Mouse (Mus musculus) forebrain, embryonic 16.5 days (tissue): Measurements from ENCODE around the gene Zwint. TPM values are rescaled to one million over a fixed set of nuclear protein-coding genes. Genes with fewer than 3 reads are reported as not detected.

Experiments used
- ATAC-seq: fragments of 200-750 bp; cut with Nextera tagmentation; 2 replicates; pipeline ENCODE4 v1.8.0; 2017; ENCODE audit warnings: mild to moderate bottlenecking, moderate library complexity
- H3K27ac ChIP-seq: fragments of 300-500 bp; sonication (generic); 2 replicates; pipeline ENCODE4 v1.5.1; 2014; ENCODE audit warnings: low read length, control low read depth
- H3K27me3 ChIP-seq: fragments of 300-500 bp; sonication (generic); replicated peaks from 2 replicates; pipeline ENCODE4 v1.6.1; 2014; ENCODE audit warnings: low read length; ENCODE audit not compliant: control insufficient read depth, insufficient read depth
- H3K36me3 ChIP-seq: fragments of 300-500 bp; sonication (generic); 2 replicates; pipeline ENCODE4 v1.6.1; 2014; ENCODE audit not compliant: control insufficient read depth, insufficient read depth
- H3K4me1 ChIP-seq: fragments of 300-500 bp; sonication (generic); replicated peaks from 2 replicates; pipeline ENCODE4 v1.6.1; 2014; ENCODE audit warnings: low read length; ENCODE audit not compliant: control insufficient read depth, insufficient read depth
- H3K4me2 ChIP-seq: fragments of 300-500 bp; sonication (generic); 2 replicates; pipeline ENCODE4 v1.6.1; 2014; ENCODE audit warnings: mild to moderate bottlenecking, low read length, control low read depth
- H3K4me3 ChIP-seq: fragments of 300-500 bp; sonication (generic); replicated peaks from 2 replicates; pipeline ENCODE4 v1.5.1; 2014; ENCODE audit warnings: mild to moderate bottlenecking, low read length, control low read depth
- H3K9ac ChIP-seq: fragments of 300-500 bp; sonication (generic); replicated peaks from 2 replicates; pipeline ENCODE4 v1.6.1; 2014; ENCODE audit warnings: low read depth, low read length, control low read depth
- H3K9me3 ChIP-seq: fragments of 300-500 bp; sonication (generic); 2 replicates; pipeline ENCODE4 v1.6.1; 2016; ENCODE audit warnings: low read length; ENCODE audit not compliant: control insufficient read depth
- WGBS: fragments of 180-500 bp; shearing (Covaris S2); extraction: QIAGEN DNeasy Blood & Tissue Kit; methylation state at CpG from one replicate; pipeline ENCODE4 v1.1.7; 2014; 5-methylcytosine and 5-hydroxymethylcytosine counted together
- polyA plus RNA-seq: library from polyadenylated mRNA; unstranded; fragments of >200 nt; fragmentation: Nextera tagmentation; extraction: Ambion mirVana; gene quantifications from 2 replicates; pipeline ENCODE4 v1.2.1, GENCODE M21; 2015

Zwint gene
- 525 and 618 TPM in 2 replicates for polyA plus RNA-seq

- Histone ChIP-seq H3K27me3 (no peaks in the 10 kb centered on the region), H3K36me3 (peaks cover 24% of the 10 kb centered on the region), H3K4me2 (peak within 1 kb of the TSS; percentile 81), H3K9ac (peak within 1 kb of the TSS; percentile 73), H3K4me1 (peaks cover 23% of the 10 kb centered on the region), H3K27ac (peak within 1 kb of the TSS; percentile 91), H3K9me3 (no peaks in the 10 kb centered on the region), H3K4me3 (peak within 1 kb of the TSS; percentile 78)
- ATAC-seq: peak; percentile 98
- 2% methylated on average over 36 of the region's 36 CpGs for WGBS
Observed at GRCm38 (mm10) chr10:72654270-72655016, at the start of gene Zwint. Gene Zwint, plus strand, starts transcription at chr10:72654845.

DNA sequence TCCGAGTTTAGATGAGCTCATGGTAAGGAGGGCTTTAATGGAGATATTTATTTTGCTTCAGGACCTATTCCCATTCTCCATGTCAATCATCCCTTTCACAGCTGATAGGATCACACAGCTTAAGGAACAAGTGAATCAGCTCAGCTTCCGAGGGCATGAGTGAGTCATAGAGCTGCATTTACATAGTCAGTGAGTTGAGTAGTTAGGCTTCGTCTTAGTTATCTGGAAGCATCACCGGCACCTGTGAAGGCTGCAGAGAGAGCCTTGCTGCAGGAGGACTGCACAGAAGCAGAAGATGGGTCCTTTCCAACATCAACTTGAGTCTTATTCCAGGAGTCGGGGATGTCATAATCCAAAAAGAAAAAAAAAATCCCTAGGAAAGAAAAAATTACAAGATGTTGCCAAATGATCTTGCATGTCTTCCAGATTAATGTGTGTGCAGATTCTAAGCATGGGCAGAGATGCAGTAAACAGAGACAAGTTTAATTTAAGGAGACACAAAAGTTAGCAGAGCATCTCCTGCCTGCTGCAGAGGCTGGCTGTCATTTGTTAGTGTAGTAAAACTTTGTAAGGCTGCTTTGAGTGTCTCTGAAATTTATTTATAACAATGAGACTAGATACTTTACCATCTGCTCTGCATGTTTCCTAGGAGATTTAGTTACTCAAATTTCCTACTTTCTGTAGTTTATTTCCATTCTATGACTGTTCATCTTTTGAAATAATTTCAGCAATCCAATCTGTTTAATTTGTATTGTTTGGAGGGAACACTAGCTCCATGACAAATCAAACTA, 41.3 kb upstream of the Zwint start:
- Histone ChIP-seq H3K4me3 (no peak overlapping the region), H3K36me3 (no peaks in the 10 kb centered on the region), H3K4me1 (no peaks in the 10 kb centered on the region), H3K4me2 (no peak overlapping the region), H3K27ac (no peak overlapping the region), H3K9me3 (no peaks in the 10 kb centered on the region), H3K27me3 (no peaks in the 10 kb centered on the region), H3K9ac (no peak overlapping the region)
- ATAC-seq: no peak
- 78% methylated on average over 5 of the region's 5 CpGs for WGBS

DNA sequence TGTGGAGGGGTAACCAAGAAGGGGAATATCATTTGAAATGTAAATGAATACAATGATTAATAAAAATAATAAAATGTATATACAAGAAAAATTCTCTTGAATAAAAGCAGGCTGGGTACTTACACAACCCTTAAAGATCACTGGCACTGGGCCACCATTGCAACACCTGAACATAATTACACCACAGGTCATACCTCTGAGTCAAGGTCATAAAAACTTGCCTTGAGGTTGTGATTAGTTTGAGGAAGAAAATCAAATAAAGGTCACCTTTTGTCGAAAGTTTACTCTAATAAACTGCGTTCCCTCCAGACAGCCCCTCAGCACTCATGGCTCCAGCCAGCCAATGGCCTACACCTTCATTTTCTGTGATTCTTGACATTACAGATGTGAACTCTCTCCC, 38.5 kb upstream of the Zwint start:
- WGBS: 94% methylated on average over 2 of the region's 2 CpGs
- no peaks in the 10 kb centered on the region for H3K9me3 ChIP-seq
- ATAC-seq: no peak
- H3K4me2 ChIP-seq: no peak overlapping the region
- no peaks in the 10 kb centered on the region for H3K36me3 ChIP-seq
- no peak overlapping the region for H3K4me3 ChIP-seq
- H3K9ac ChIP-seq: no peak overlapping the region
- H3K27me3 ChIP-seq: no peaks in the 10 kb centered on the region
- H3K27ac ChIP-seq: no peak overlapping the region
- H3K4me1 ChIP-seq: no peaks in the 10 kb centered on the region

- H3K4me2 ChIP-seq: no peak overlapping the region
- H3K27me3 ChIP-seq: no peaks in the 10 kb centered on the region
- no peak overlapping the region for H3K4me3 ChIP-seq
- H3K9ac ChIP-seq: no peak overlapping the region
- H3K4me1 ChIP-seq: no peaks in the 10 kb centered on the region
- H3K36me3 ChIP-seq: no peaks in the 10 kb centered on the region
- WGBS: 83% methylated on average over 2 of the region's 2 CpGs
- H3K27ac ChIP-seq: no peak overlapping the region
- H3K9me3 ChIP-seq: no peaks in the 10 kb centered on the region
- ATAC-seq: no peak
Observed at GRCm38 (mm10) chr10:72620527-72620926, 34.1 kb upstream of the Zwint start.

- Histone ChIP-seq H3K9me3 (no peaks in the 10 kb centered on the region), H3K36me3 (no peaks in the 10 kb centered on the region), H3K27me3 (no peaks in the 10 kb centered on the region), H3K4me1 (no peaks in the 10 kb centered on the region), H3K4me2 (no peak overlapping the region), H3K9ac (no peak overlapping the region), H3K27ac (no peak overlapping the region), H3K4me3 (no peak overlapping the region)
- 80% methylated on average over 8 of the region's 8 CpGs for WGBS
- no peak for ATAC-seq
Observed at GRCm38 (mm10) chr10:72623561-72623960, 31.1 kb upstream of the Zwint start.

DNA sequence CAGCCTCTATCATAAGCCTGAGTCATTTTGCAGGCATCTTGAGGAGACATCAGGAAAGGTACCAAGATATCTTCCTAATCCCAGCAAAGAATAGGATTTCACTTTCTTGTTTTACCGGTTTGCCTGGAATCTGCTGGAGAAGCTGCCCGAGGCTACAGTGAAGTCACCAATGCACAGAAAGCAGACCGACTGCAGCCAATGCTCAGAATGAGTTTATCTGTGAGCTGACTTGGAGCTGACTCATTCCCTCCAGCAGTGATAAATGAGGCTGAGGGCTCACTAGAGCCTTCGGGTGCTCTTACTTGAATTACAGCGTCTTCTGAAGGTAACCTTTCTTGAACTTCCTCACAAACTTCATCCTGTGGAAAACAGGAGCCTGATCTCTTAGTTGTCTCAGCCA, 20.5 kb upstream of the Zwint start:
- H3K27me3 ChIP-seq: no peaks in the 10 kb centered on the region
- no peaks in the 10 kb centered on the region for H3K4me1 ChIP-seq
- no peak overlapping the region for H3K9ac ChIP-seq
- ATAC-seq: no peak
- no peaks in the 10 kb centered on the region for H3K9me3 ChIP-seq
- no peak overlapping the region for H3K4me2 ChIP-seq
- H3K36me3 ChIP-seq: no peaks in the 10 kb centered on the region
- H3K27ac ChIP-seq: no peak overlapping the region
- WGBS: 82% methylated on average over 5 of the region's 5 CpGs
- no peak overlapping the region for H3K4me3 ChIP-seq

- WGBS: 45% methylated on average over 6 of the region's 6 CpGs
- no peaks in the 10 kb centered on the region for H3K27me3 ChIP-seq
- H3K4me2 ChIP-seq: no peak overlapping the region
- H3K27ac ChIP-seq: no peak overlapping the region
- H3K4me1 ChIP-seq: peaks cover 9% of the 10 kb centered on the region
- no peak for ATAC-seq
- no peaks in the 10 kb centered on the region for H3K36me3 ChIP-seq
- no peaks in the 10 kb centered on the region for H3K9me3 ChIP-seq
- H3K4me3 ChIP-seq: no peak overlapping the region
- no peak overlapping the region for H3K9ac ChIP-seq
Observed at GRCm38 (mm10) chr10:72650867-72651266, 3.8 kb upstream of the Zwint start.

GRCm38 (mm10) chr10:72653797-72654196, 848 bp upstream of the Zwint start:
- Histone ChIP-seq H3K9me3 (no peaks in the 10 kb centered on the region), H3K4me2 (peak overlapping the region; percentile 63), H3K4me1 (peaks cover 23% of the 10 kb centered on the region), H3K27me3 (no peaks in the 10 kb centered on the region), H3K36me3 (peaks cover 18% of the 10 kb centered on the region), H3K4me3 (no peak overlapping the region; the same call in 1 of the 2 replicates), H3K27ac (peak overlapping the region; percentile 91), H3K9ac (no peak overlapping the region; the same call in 1 of the 2 replicates)
- WGBS: 82% methylated on average over 2 of the region's 2 CpGs
- ATAC-seq: no peak

DNA sequence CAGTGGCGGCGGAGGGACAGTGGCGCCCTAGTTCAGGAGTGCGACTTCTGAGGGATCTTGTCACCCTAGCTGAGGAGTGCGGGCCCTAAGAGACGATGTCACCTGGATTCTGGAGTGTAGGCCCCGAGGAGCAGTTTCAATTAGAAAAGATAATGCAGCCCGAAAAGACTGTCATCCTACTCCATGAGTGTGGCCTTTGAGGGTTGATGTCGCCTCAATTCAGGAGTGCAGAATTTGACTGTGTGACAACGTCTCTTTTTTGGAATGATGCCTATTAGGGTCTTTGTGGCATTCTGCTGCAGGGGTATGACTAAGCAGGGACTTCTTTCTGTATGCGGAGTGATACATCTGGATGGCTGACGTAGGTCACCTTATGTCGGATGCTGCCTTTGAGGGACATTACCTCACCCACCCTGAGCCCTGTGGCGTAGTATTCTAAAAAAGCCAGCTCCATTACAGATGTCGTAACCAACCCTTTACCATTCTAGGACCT, 418 bp downstream of the Zwint start:
- H3K4me2 ChIP-seq: peak overlapping the region; percentile 81
- H3K36me3 ChIP-seq: peaks cover 29% of the 10 kb centered on the region
- H3K4me1 ChIP-seq: peaks cover 23% of the 10 kb centered on the region
- peak; percentile 72 for ATAC-seq
- H3K4me3 ChIP-seq: peak overlapping the region; percentile 78
- peak overlapping the region; percentile 73 for H3K9ac ChIP-seq
- under 1% methylated on average over 15 of the region's 15 CpGs for WGBS
- H3K27ac ChIP-seq: peak overlapping the region; percentile 91
- H3K27me3 ChIP-seq: no peaks in the 10 kb centered on the region
- H3K9me3 ChIP-seq: no peaks in the 10 kb centered on the region
